Mouse (Mus musculus) cerebellum, adult 11 months (tissue): ENCODE measurements at regions not wholly inside any gene's neighbourhood (a gene's known extent, or its start where the extent isn't known, plus 50 kb on each side); places are given as distances from the start of the nearest gene placed in this dataset.

Experiments used
- DNase-seq: peaks from one replicate; pipeline ENCODE4 v3.0.0; 2022

GRCm38 (mm10) chr8:17782650-17783049 lies 1195.4 kb downstream of the Defb40 start:
- DNase-seq = no peak

DNA sequence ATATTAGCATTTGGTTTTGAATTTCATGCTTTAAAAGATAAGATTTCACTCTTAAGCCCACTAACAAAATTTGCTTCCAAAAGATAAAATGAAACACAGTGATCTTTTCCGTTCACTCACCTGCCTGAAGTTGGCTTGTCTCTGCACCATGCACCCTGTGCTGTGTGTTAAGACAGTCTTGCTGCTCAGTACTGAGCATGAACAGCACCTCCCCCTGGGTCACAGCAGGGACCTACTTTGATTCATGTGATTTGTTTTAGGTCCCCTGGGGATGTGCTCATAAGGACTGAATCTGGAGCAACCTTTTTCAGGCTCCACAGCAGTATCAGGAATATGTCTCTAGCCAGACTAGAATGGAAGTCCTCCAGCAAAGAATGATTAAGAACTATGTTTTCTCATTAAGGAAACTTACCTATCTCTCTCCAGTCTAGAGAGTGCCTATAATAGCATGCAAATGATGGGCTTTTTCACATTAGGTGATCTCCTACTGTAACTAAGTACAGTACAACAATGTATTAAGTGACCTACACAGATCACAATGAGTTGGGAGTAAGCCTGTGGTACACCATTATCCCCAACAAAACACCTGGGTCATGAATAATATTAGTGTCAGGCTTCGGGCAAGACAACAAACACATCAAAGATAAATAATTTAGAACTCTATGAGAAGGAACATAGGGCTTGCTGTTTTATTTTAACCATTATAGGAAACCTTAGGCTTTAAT lies 1196.3 kb downstream of the Defb40 start:
- no peak for DNase-seq

- no peak for DNase-seq
Measured at GRCm38 (mm10) chr8:17775411-17775810, 1202.6 kb downstream of the Defb40 start.

DNA sequence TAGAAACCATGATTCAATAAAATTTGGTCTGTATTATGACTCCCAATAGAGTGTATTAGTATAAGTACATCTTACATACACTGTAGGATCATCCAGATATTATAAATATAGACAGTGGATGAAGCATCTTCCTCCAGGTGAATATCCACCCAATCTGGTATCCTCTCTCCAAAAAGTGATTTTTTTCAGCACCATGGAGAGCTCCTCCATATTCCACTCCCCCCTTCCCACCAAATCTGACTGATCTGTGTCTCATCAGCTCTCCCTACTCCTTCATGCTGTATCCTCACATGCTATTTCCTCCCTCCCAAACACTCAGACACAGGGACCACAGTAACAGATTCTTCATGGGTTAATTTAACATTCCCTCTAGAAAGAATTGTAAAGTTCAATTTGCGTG lies 1204.7 kb downstream of the Defb40 start:
- DNase-seq = no peak

DNA sequence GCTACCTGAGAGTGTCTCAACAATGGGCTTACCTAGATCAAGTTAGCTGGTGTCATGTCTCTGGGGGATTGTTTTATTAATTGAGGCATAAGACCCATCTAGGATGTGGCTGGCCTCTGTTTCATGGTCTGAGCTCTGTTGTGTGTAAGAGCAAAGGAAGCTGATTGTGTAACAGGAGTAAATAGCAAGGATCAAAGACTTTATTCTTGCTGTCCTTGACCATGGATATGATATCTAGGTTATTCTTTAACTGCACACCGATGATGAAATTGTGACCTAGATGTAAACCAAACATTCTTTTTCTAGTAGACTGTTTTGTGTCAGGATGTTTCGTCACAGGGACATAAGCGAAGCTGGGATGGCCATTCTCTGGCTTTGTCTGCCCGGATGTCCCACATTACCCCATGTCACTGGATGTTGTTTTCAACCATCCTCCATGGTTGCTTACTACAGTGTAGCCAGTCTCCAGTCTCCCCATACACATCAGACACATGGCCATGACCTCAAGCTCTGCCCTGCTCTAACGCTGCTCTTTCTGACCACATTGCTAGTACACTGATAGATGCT lies 1210.5 kb downstream of the Defb40 start:
- no peak for DNase-seq

GRCm38 (mm10) chr8:17724672-17725071 lies 1253.4 kb downstream of the Defb40 start:
- DNase-seq = no peak

DNA sequence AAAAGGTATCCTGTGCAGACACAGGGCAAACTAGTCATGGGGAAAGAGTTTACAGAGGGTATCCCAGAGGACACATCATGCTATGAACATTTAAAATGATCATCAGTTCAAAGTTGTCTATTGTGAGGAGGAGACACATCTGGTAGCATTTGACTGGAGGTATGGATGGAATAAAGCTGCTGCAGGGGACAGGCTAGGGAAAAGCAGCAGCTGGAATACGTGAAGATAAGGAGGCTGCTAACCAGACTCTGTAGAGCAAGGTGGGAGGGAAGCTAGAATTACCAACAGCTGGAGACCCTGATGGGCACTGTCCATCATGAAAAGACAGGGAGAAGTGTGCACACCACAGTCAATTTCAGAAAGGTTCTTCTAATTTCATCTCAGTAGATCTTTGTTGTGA lies 1268.9 kb downstream of the Defb40 start:
- no peak for DNase-seq

- DNase-seq = no peak
Measured at GRCm38 (mm10) chr8:17708409-17708808, 1269.6 kb downstream of the Defb40 start.

GRCm38 (mm10) chr8:17704289-17704688 lies 1273.8 kb downstream of the Defb40 start:
- DNase-seq = no peak

- DNase-seq = no peak
Measured at GRCm38 (mm10) chr8:17700362-17700761, 1277.7 kb downstream of the Defb40 start.

DNA sequence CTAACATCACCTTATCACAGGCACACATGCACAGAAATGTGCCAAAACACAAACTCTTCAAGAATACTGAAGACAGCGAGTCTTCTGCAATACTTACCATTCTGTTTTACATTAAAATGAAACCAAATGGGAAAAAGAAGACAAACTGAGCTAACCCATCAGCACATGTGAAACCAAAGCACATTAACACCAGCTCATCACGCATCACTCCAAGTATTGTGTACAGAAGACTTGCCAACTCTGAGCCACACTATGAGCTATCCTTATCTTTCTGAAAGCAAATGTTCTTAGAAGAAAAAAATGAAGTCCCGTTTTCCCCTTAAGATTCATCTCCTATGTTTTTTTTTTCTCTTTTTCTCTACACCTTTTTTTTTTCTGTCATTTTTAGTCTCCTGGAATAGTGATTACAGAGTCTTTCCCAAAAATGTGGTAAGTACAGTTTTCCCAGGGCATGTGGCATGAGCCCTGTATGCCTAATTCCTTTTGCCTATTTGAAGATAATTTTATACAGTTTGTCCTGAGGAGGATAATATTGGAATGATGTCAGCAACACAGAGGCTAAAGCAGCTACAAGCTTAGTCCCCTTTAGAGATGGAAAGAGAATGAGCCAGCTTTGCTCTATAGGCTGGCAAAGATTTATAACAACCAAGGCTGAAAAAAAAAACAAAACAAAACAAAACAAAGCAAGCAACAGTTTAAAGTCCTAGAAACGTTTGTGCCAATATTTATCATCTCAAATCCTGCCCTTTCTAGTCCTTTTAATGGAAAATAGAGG lies 1287.8 kb downstream of the Defb40 start:
- DNase-seq = no peak

- DNase-seq = no peak
Measured at GRCm38 (mm10) chr8:17689641-17690040, 1288.4 kb downstream of the Defb40 start.

- no peak for DNase-seq
Measured at GRCm38 (mm10) chr8:17687084-17687483, 1291.0 kb downstream of the Defb40 start.

- peak; percentile 26 for DNase-seq
Measured at GRCm38 (mm10) chr8:17664371-17665141, 1313.5 kb downstream of the Defb40 start.

DNA sequence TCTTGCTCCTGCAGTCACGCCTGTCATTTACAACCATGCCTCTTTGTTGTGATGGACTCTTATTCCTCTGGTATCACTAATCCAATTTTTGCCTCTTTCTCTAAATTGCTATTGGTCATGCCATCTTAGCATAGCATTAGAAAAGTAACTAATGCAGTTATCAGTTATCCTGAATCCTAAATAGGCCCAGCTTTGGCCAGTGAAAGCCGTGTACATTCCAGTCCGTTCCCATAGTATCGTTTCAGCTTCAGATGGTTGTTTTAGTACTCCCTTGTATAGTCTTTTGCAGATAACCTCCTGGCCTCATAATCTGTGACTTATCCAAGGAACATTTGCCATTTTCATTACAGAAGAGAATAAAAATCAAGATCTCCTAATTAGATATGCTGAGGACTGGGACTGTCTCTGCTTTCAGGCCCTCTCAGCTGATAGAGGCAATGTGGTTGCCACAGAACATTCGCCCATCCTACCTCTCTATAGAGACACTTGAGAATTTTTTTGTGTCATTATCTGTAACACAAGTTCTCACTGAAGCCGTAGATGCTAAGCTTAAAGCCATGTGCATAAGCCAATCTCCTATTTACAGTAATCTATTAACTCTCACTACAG lies 1318.2 kb downstream of the Defb40 start:
- DNase-seq = no peak

DNA sequence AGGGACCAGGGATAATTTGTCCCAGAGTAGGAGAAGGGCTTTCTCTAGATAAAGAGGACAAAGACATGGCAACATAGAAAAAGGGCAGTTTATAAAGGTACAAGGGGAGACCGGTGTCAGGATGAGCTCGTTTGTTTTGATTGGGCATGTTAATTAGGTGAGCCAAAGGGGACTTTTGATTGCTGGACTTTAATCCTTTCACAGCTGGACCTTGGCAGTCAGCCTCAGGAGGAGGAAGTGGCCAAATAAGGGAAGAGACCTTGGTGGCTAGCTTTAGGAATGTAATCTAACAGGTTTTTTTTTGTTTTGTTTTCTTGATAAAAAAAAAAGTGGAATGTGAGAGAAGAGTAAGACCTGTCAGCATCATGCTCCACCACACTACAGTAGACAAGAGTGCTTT lies 1324.3 kb downstream of the Defb40 start:
- DNase-seq = no peak

DNA sequence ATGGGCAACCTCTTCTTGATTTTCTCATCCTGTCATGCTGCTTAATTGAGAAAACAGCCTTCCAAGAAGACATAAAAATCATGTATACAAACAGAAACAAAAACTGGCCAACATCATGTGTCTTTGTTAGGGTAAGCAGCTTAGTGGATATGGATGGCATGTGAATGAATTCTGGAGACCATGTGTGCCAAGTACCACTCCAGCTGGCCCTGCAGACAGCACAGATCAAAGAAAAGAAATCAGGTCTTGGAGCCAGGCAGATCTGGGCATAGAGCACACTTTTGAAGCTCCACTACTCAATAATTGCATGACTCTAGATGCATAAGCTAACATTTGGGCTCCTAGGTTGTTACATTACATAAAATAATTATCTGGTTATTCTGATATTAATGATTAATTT lies 1330.5 kb downstream of the Defb40 start:
- no peak for DNase-seq

DNA sequence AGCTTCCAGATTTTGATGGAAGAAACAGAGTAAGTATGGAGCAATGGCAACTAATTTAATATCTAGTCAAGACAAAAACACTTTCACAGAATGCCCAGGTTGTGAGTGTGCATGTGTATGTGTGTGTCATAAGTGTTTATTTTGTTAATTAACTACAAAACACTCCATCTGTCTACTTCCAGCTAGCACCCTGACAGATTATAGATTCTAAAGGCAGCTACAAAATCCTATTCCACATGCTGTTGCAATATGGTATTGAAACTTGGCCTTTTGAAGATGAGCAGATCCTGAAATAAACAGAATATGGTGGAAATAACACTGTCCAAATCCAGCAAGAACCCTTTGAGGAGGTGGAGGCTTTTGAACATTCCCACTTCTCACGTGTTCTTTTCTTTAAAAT lies 1356.9 kb downstream of the Defb40 start:
- no peak for DNase-seq

- DNase-seq = no peak
Measured at GRCm38 (mm10) chr8:17618846-17619245, 1359.2 kb downstream of the Defb40 start.

DNA sequence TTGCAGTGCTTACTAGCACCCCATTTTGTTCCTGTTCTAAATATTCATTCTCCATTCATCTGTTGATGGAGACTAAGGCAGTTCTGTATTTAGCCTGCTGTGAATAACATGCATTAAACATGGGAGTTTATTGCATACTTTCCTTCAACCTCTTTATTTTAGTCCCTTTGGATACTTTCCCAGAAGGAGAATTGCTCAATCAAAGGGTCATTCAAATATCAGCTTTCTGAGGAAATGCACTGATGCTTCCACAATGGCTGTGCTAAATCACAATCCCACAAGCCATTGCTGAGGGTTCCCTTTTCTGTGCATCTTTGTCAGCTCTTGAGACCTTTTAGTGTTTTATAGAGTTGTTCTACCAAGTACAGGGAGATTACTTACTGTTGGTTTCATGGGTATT lies 1359.9 kb downstream of the Defb40 start:
- DNase-seq = no peak

- DNase-seq = no peak
Measured at GRCm38 (mm10) chr8:17602861-17603260, 1375.2 kb downstream of the Defb40 start.

GRCm38 (mm10) chr8:17598736-17599135 lies 1379.3 kb downstream of the Defb40 start:
- no peak for DNase-seq

DNA sequence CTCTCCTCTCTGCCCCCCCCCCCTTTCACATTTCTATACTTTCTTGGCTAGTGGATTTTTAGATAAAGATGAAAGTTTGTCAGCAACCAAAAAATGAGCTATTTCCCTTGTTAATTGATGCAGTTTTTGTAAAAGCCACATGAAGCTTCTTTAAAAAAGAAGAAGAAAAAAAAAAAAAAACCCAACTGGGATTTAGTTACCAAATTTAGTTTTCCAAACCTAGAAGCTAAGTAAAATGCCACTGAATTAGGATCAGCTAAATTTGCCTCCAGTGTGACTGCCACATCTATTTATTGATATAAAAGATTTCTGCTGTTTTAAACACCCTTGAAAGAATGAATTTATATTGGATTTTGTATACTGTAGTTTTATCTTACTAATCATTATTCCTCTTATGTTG lies 1381.5 kb downstream of the Defb40 start:
- no peak for DNase-seq
